Mouse (Mus musculus): ENCODE measurements at regions not wholly inside any gene's neighbourhood (a gene's known extent, or its start where the extent isn't known, plus 50 kb on each side); places are given as distances from the start of the nearest gene placed in this dataset.

DNA sequence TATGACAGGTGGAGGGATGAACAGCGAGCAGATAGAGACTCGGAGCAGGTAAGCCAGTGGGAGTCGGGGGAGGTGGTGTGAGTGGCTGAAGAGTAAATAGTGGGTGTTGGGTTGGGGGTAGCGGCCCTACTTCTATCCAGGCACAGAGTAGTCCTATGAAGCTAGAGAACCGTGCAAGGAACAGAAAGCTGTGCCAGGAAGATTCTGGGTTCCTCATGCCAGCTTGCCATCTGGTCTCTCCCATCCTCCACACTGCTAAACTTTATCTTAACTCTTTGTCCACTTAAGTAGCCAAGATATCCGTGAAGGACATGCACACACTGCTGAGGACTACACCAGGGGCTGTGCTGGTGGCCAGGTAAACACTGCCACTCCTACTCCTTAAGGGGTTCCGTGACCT lies 234.9 kb downstream of the Mroh4 start:
- TF ChIP-seq CHD2 (IDR thresholded peaks at IDR 0.05; ENCODE audit: low read depth, low read length), result no peak
- TF ChIP-seq ZNF384 (IDR thresholded peaks at IDR 0.05; ENCODE audit: low read depth, low read length), result no peak
- TF ChIP-seq MAFK (IDR thresholded peaks at IDR 0.05; ENCODE audit: insufficient read depth, low read depth, low read length), result no peak
- TF ChIP-seq ZC3H11A (IDR thresholded peaks at IDR 0.05; ENCODE audit: borderline replicate concordance, low read depth, low read length), result no peak

All from ES-E14 (cell line).